Comparison of ENCODE assay signal across 9 mouse cellular contexts in the genomic region with DNA sequence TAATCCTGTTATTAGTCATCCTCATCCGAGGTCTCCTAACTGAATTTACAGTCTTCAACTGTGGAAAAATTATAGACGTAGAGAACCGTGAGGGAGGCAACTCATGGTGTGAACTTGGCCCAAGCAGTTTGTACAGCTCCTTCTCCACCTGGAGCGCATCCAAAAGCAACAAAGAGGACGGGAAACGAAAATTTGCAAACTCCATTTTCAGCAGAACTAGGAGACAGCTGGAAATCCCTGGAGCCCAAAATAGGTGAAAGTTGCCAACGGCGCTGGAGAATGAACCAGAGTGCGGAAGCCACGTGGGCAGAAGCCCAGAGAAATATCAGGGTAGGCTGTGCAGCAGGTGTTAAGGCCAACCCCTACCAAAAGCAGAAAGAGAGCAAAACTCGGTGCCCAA.
DNase-seq lines count a peak whose midpoint lies in the region; ATAC-seq and TF ChIP-seq lines count a peak whose summit lies in the region.
"Had no signal": no experiment of that assay in that cellular context is flagged by ENCODE, and none has a peak within 500 bp of the region (broad histone marks: within the 10 kb centered on the region; RNA-seq: fewer than 3 reads in every experiment).

No protein-coding gene starts in this region.

- TF ChIP-seq CTCF in intestine, postnatal 0 days (IDR thresholded peaks at IDR 0.05; ENCODE audit: low read depth): no peak
- TF ChIP-seq CTCF in embryonic fibroblast, embryonic 13.5 days (IDR thresholded peaks at IDR 0.05; ENCODE audit: borderline replicate concordance, insufficient read depth, low read length): no peak
- TF ChIP-seq CTCF in kidney, adult 2 months (conservative IDR thresholded peaks at IDR 0.05; ENCODE audit: insufficient read depth, insufficient read length, low read depth, low read length): no peak
- no peak for TF ChIP-seq CTCF in lung, embryonic 14.5 days (IDR thresholded peaks at IDR 0.05; ENCODE audit: low read depth)

- no peak for DNase-seq in intestine, embryonic 14.5 days (ENCODE audit: low spot score)
- peak; percentile 89 for DNase-seq in kidney, adult 2 months
- peak; percentile 60 for DNase-seq in lung, embryonic 14.5 days
- DNase-seq in Muller cell, postnatal 12 days (ENCODE audit: inconsistent ontology term): no peak
- no peak for DNase-seq in spleen, adult 18-20 months

- no peak overlapping the region for H3K4me2 ChIP-seq in intestine, embryonic 14.5 days (ENCODE audit: low read length)
- H3K4me2 ChIP-seq in intestine, postnatal 0 days (replicated peaks; ENCODE audit: low read depth): no peak overlapping the region
- H3K4me2 ChIP-seq in lung, embryonic 14.5 days: no peak overlapping the region
- H3K4me2 ChIP-seq in hindbrain, embryonic 12.5 days (replicated peaks): no peak overlapping the region
- H3K4me2 ChIP-seq: limb, embryonic 12.5 days had no signal

- no peak overlapping the region for H3K4me3 ChIP-seq in intestine, embryonic 14.5 days (ENCODE audit: low read depth, low read length)
- no peak overlapping the region for H3K4me3 ChIP-seq in intestine, postnatal 0 days (ENCODE audit: low read depth, low read length)
- no peak overlapping the region for H3K4me3 ChIP-seq in embryonic fibroblast, embryonic 13.5 days (ENCODE audit: insufficient read depth, low read length)
- H3K4me3 ChIP-seq in kidney, adult 2 months (ENCODE audit: insufficient read depth, low read depth, low read length): no peak overlapping the region
- no peak overlapping the region for H3K4me3 ChIP-seq in lung, embryonic 14.5 days (ENCODE audit: low read depth, low read length)
- no peak overlapping the region for H3K4me3 ChIP-seq in hindbrain, embryonic 12.5 days
- H3K4me3 ChIP-seq: limb, embryonic 12.5 days had no signal

- 64% methylated on average over 11 of the region's 11 CpGs for WGBS in intestine, embryonic 14.5 days
- WGBS in intestine, postnatal 0 days: 68% methylated on average over 11 of the region's 11 CpGs
- WGBS in kidney, adult 2 months: 44% methylated on average over 11 of the region's 11 CpGs
- WGBS in lung, embryonic 14.5 days: 50% methylated on average over 11 of the region's 11 CpGs
- WGBS in hindbrain, embryonic 12.5 days: 79% methylated on average over 11 of the region's 11 CpGs

- ATAC-seq in intestine, embryonic 14.5 days (replicated peaks; ENCODE audit: low FRiP score, low TSS enrichment, low read depth): no peak
- no peak for ATAC-seq in intestine, postnatal 0 days
- no peak for ATAC-seq in lung, embryonic 14.5 days (ENCODE audit: insufficient read depth)
- no peak for ATAC-seq in hindbrain, embryonic 12.5 days (ENCODE audit: low FRiP score)

- H3K4me1 ChIP-seq in intestine, embryonic 14.5 days (replicated peaks; ENCODE audit: control insufficient read depth, insufficient read depth, low read length): peaks cover 5% of the 10 kb centered on the region
- no peaks in the 10 kb centered on the region for H3K4me1 ChIP-seq in intestine, postnatal 0 days (replicated peaks; ENCODE audit: control insufficient read depth, insufficient read depth, low read length)
- H3K4me1 ChIP-seq in embryonic fibroblast, embryonic 13.5 days (ENCODE audit: control insufficient read depth, insufficient read depth, low read length): peaks cover 6% of the 10 kb centered on the region
- H3K4me1 ChIP-seq in kidney, adult 2 months (ENCODE audit: control insufficient read depth, insufficient read depth, low read length): peaks cover 4% of the 10 kb centered on the region; the same call in 1 of the 2 replicates
- H3K4me1 ChIP-seq in lung, embryonic 14.5 days (ENCODE audit: insufficient read depth): peaks cover 10% of the 10 kb centered on the region
- peaks cover 3% of the 10 kb centered on the region; the same call in 1 of the 2 replicates for H3K4me1 ChIP-seq in hindbrain, embryonic 12.5 days

- no peaks in the 10 kb centered on the region for H3K27me3 ChIP-seq in intestine, embryonic 14.5 days (replicated peaks; ENCODE audit: control insufficient read depth, insufficient read depth, low read length)
- no peaks in the 10 kb centered on the region for H3K27me3 ChIP-seq in intestine, postnatal 0 days (replicated peaks; ENCODE audit: control insufficient read depth, insufficient read depth, low read length)
- H3K27me3 ChIP-seq in kidney, adult 2 months (replicated peaks; ENCODE audit: control insufficient read depth, insufficient read depth, low read length): no peaks in the 10 kb centered on the region
- no peaks in the 10 kb centered on the region for H3K27me3 ChIP-seq in lung, embryonic 14.5 days (ENCODE audit: insufficient read depth, low read length)
- H3K27me3 ChIP-seq in hindbrain, embryonic 12.5 days: no peaks in the 10 kb centered on the region
- H3K27me3 ChIP-seq: limb, embryonic 12.5 days had no signal

- peak overlapping the region; percentile 6; the same call in 1 of the 2 replicates for H3K27ac ChIP-seq in intestine, embryonic 14.5 days (ENCODE audit: low read depth)
- H3K27ac ChIP-seq in intestine, postnatal 0 days (ENCODE audit: low read depth, low read length): no peak overlapping the region
- H3K27ac ChIP-seq in embryonic fibroblast, embryonic 13.5 days (ENCODE audit: insufficient read depth, low read length): 0 out of 2 replicates have a peak overlapping the region, but pooled peaks have one; percentile 43
- no peak overlapping the region for H3K27ac ChIP-seq in kidney, adult 2 months (ENCODE audit: insufficient read depth, low read depth, low read length)
- no peak overlapping the region for H3K27ac ChIP-seq in lung, embryonic 14.5 days (ENCODE audit: low read depth)
- no peak overlapping the region for H3K27ac ChIP-seq in hindbrain, embryonic 12.5 days
- H3K27ac ChIP-seq: limb, embryonic 12.5 days had no signal

- no peaks in the 10 kb centered on the region for H3K36me3 ChIP-seq in intestine, embryonic 14.5 days (ENCODE audit: control insufficient read depth, insufficient read depth, low read length)
- H3K36me3 ChIP-seq in intestine, postnatal 0 days (ENCODE audit: control insufficient read depth, insufficient read depth): no peaks in the 10 kb centered on the region
- H3K36me3 ChIP-seq in kidney, adult 2 months (ENCODE audit: control insufficient read depth, insufficient read depth, low read length): no peaks in the 10 kb centered on the region
- H3K36me3 ChIP-seq in lung, embryonic 14.5 days (ENCODE audit: insufficient read depth): no peaks in the 10 kb centered on the region
- H3K36me3 ChIP-seq in hindbrain, embryonic 12.5 days: no peaks in the 10 kb centered on the region
- H3K36me3 ChIP-seq: limb, embryonic 12.5 days had no signal

- no peak overlapping the region for H3K9ac ChIP-seq in intestine, embryonic 14.5 days (ENCODE audit: low read length)
- H3K9ac ChIP-seq in intestine, postnatal 0 days (ENCODE audit: low read depth, low read length): no peak overlapping the region
- no peak overlapping the region for H3K9ac ChIP-seq in lung, embryonic 14.5 days
- no peak overlapping the region for H3K9ac ChIP-seq in hindbrain, embryonic 12.5 days
- H3K9ac ChIP-seq: limb, embryonic 12.5 days had no signal

- TF ChIP-seq POLR2A in embryonic fibroblast, embryonic 13.5 days (IDR thresholded peaks at IDR 0.05; ENCODE audit: low read depth, low read length): no peak
- TF ChIP-seq POLR2A in kidney, adult 2 months (IDR thresholded peaks at IDR 0.05; ENCODE audit: low read depth, low read length): no peak

- no peaks in the 10 kb centered on the region for H3K9me3 ChIP-seq in intestine, embryonic 14.5 days (ENCODE audit: control insufficient read depth, low read length)
- no peaks in the 10 kb centered on the region for H3K9me3 ChIP-seq in intestine, postnatal 0 days (ENCODE audit: control insufficient read depth)
- H3K9me3 ChIP-seq in lung, embryonic 14.5 days (ENCODE audit: low read depth, low read length): no peaks in the 10 kb centered on the region
- no peaks in the 10 kb centered on the region for H3K9me3 ChIP-seq in hindbrain, embryonic 12.5 days (replicated peaks)
- H3K9me3 ChIP-seq: limb, embryonic 12.5 days had no signal

Comparison
In these comparisons a context has a peak if more than half of its experiments do, and no peak if none do; other contexts are left out.
1. H3K27ac ChIP-seq: peak in intestine, embryonic 14.5 days (single experiment) and embryonic fibroblast, embryonic 13.5 days (single experiment); none in intestine, postnatal 0 days (single experiment), kidney, adult 2 months (single experiment), lung, embryonic 14.5 days (single experiment) and hindbrain, embryonic 12.5 days (single experiment).
2. DNase-seq: peak in kidney, adult 2 months (single experiment) and lung, embryonic 14.5 days (single experiment); none in intestine, embryonic 14.5 days (single experiment), Muller cell, postnatal 12 days (single experiment) and spleen, adult 18-20 months (0 of 2).